Mouse (Mus musculus) retina, embryonic 14.5 days (tissue): ENCODE measurements around the gene Lrrc46.

ENCODE experiments used
- DNase-seq: peaks from one replicate; pipeline ENCODE4 v3.0.0-alpha.2; 2015; ENCODE audit warnings: low spot score

Gene Lrrc46

DNA sequence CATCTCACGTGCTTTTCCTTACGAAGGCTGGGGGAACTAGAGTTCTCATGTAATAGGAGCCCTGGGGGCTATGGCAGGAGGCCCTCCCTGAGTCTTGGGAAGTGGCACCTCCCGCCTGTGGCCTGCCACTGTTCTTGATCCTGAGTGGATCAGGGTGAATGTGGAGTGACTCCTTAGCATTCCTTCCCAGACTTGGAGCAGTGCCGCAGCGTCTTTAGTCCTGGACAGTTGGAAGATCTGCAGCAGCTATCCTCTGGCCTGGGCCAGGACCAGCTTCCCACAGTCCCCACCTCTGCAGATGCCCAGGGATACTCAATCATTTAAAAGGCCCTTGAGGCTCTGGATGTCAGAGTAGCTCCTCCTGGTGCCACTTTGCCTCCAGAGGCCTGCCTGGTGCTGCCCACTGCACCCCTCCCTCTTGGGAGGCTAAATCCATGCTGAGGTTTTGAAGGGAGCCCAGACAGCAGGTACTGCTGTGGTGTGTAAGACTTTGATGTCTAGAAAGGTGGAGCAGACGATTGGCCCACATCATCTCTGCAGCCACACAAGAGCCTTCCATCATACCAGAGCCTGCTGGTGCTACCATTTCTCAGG is 8.4 kb upstream of the Lrrc46 start:
- DNase-seq = no peak

DNA sequence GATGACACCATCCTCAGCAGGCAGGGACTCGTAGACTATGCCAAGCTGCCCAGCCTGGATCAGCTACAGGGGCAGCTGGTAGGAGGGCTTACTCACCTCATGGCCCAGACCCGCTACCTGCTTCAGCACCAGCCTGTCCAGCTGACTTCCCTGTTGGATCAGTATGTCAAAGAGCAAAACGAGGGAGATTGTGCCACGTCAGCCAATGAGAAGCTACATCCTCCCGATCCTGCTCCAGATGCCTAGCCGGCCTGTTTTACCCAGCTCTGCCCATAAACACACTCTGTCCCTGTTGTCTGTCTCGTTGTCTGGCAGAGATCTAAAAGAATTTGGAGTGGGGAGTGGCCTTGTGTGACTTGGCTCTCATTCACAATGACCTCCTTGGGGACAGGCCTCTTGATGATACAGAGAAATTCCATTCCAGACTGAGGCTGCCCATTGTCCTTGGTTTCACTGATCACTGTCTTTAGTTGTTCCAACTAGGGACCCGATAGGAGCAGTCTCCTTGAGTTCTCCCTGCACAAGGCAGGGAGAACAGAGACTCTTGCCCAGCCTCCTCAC is 7.0 kb upstream of the Lrrc46 start:
- no peak for DNase-seq

DNA sequence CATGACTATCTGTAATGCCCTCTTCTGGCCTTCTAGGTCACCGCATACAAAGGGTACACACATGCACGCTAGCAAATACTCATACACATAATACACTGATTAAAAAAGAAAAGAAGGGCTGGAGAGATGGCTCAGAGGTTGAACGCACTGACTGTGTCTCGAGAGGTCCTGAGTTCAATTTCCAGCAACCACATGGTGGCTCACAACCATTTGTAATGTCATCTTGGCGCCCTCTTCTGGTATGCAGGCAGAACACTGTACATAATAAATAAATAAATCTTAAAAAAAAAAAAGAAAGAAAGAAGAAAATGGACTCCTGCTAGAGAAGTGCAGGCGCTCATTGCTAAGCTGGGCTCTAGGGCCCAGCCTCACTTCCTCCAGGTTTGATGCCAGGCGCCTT is 4.7 kb upstream of the Lrrc46 start:
- DNase-seq = no peak

DNA sequence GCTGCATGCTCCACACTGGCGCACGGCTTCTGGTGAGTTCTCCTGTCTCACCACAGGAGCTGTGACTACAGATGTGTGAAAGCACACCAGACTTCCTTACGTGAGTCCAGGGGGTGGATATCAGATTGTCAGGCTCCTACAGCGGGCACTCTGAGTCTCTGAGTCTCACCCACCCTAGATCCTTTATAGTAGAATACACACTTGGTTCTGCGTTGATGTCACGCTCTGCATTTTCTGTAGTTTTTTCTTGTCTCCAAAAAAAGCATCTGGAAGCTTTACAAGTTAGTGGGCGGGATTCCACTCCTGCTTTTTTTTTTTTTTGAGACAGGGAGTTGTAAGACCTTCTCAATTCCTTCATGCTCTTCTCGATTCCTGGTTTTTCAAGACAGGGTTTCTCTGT is 3.7 kb upstream of the Lrrc46 start:
- no peak for DNase-seq

DNA sequence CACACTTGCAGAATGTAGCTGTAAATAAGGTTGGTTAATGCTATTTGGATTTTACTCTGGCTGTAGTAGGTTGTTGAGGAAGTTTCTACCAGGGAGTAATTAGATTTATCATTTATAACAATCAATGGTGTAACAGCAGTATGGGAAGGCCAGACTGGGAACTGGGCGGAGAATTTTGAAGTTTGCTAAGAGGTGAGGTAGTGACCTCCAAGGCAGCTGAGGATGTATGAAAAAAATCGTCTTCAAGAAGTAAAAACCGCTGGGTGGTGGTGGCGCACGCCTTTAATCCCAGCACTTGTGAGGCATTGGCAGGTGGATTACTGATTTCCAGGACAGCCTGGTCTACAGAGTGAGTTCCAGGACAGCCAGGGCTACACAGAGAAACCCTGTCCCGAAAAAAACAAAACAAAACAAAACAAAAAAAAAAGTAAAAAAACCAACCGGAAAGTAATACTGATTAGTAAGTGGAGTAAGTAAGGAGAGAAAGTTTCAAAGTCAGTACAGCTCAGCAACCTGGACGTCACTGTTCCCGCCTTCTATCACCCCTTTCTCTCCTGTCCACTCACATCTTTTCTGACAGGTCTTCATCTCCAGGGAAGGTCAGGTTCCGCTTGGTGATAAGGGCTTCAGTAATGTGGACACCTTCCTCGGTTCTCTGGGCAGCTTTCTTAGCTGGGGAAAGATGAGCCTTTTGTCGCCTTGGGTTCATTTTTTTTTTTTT is 746 bp downstream of the Lrrc46 start:
- DNase-seq = no peak

DNA sequence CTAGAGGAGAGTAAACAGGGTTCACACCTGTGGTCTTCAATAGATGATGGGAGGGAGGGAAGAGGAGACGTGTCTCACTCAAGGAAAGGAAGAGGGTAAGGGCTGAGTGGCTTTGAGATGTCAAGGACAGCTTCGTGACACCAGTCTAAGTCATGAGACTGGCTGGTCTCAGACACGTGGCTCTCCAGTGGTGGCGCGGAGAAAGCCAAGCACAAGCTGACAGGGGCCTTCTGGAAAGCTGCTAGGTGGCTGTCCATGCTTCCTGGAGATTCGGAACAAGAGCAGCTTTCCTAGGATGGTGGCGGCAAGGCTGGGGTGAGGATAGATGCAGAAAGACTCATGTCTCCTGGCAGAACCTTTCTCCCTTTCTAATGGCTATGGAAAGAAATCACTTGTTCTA is 2.3 kb downstream of the Lrrc46 start:
- no peak for DNase-seq

DNA sequence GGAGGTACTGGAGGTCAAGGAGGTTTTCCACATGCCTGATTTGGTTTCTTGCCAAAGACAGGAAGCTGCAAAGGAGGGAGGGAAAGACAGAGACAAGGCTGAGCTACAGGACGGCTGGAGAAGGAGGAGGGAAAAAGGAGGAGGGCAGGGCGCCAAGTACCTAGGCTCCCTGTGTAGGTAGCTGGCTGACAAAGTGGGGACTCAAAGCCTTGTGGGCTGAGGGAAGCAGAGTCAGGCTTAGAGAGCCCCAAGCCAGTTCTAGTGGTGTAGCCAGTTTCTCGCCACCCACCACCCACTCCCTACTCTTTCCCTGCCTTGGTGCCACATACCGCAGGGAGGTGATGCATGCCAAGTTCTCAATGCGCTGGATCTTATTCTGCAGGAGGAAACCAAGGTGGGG is 5.1 kb downstream of the Lrrc46 start:
- DNase-seq = no peak

DNA sequence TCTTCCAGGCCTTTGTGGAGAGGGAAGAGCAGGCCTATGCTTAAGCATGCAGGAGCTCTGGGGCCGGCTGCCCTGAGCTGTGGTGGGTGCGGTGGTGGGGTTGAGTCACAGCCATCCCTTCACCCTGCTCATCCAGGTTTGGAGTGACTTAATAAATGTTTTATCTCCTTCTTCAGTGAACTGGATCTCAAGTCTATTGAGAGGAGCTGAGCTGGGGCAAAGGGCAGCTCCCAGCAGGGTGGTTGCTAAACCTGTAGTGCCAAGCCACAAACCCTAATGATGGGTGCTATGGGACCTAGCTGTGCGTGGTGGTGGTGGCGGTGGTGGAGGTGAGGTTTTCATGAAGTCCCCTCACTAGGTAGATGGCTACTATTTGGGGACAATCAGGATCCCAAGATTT is 7.4 kb downstream of the Lrrc46 start:
- DNase-seq = no peak

DNA sequence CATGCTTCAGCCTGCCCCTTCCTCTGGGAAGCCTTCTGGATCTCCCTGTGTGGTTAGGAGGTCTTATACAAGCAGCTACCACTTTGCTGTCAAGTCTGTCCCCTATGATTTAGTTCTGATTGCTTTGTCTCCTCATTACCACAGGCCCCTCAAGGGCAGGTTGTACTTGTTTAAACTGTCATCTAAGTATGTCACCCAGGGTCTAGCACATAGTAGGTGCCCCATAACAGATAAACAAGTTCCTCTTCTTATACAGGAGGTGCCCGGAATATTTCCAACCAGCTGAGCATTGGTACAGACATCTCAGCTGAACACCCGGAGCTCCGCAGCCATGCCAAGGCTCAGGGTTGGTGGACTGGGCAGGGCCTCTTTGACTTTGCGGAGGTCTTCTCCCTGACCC is 8.7 kb downstream of the Lrrc46 start:
- no peak for DNase-seq

DNA sequence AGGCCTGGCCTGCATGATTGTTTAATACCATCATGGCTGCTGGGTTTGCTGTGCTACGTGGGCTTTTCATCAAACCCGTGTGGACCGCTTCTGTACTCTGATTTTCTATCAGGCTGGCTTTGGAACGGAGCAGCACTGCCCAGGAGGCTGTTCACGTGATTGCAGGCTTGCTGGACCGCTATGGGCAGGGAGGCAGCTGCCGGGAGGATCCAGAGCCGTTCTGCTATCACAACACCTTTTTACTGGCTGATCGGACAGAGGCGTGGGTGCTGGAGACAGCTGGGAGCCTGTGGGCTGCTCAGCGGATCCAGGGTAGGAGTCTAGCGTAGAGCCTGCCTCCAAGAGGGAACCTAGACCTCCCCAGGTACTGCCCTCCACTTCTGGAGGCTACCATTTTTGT is 9.2 kb downstream of the Lrrc46 start:
- no peak for DNase-seq

DNA sequence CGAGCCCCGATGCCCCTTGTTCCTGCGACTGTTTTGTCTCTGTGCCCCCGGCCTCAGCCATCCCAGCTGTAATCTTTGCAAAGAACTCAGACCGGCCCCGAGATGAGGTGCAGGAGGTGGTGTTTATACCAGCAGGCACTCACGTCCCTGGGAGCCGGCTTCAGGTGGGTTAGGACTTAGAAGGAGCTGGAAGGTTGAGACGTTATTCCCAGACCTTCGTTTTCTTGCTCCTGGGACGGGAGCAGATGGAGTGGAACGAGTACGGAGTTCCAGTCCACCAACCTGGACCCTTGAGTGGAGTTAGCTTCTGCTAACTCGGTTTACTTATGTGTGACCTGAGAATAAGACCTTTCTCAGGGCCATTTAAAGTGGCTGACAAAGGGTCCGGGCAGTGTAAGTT is 10.8 kb downstream of the Lrrc46 start:
- no peak for DNase-seq

DNA sequence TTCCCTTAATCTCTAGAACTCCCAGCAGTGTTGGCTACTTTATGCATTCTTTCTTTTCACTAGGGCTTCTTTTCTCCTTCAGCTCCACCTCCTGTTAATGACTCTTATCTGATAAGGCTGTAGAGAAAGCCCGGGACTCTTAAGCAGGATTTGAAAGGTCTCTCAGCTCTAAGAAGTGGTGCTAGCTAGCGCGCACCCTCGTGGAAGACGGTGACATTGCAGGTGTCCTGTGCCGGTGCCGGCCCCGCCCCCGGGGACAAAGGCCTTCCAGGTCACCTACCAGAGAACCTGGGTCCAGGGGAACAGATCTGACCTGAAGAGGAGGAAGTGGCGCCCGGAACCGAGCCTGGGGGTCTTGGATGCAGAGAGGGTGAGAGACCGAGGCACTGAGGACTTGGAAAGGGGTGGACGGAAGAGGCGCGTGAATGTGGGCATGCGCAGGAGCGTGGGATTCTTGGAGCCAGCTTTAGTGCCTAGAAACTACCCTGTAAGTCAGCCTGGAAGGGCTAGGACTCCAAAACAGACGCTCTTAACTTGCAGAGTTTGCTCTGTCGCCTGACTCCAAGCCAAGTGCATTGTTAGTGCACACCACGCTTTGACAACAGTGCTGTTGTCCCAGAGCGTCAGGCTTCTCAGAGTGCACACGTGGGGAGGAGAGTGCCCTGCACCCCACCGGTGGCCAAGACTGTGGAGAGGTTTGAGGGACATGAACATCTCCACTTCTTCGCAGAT is 11.4 kb downstream of the Lrrc46 start, which contains the start of gene Scrn2:
Gene Scrn2 (plus strand): TSS at position 253 of the 732 bp plus-strand sequence.
- DNase-seq = peak; percentile 95

DNA sequence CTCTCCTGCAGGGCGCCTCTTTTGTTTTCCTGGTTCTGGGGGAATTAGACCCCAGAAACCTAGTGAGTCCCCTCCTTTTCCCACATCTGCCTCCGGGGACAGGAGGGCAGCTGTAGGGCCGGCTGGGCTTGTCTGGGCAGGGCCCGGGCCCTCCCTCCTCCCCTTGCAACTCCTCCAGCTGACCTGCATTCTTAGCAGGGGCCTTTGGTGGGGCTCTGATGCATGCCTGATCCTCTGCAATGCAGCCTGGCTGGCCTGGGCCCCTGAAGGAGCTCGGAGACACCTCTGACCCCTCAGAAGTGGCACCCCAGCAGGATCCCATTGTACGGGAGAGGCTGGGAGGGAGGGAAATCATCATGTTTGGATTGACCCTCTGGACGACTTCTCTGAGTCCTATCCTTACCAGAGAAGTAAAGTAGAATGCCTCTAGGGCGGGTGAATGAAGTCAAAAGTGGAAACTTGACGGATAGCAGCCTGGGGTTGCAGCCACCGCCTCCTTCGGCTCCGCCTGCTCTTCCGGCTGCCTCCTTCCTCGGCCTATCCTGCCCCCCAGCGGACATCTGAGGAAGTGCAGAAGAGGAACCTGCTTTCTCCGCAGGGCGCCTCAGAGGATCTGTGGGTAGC is 15.4 kb downstream of the Lrrc46 start:
- DNase-seq = peak; percentile 93

DNA sequence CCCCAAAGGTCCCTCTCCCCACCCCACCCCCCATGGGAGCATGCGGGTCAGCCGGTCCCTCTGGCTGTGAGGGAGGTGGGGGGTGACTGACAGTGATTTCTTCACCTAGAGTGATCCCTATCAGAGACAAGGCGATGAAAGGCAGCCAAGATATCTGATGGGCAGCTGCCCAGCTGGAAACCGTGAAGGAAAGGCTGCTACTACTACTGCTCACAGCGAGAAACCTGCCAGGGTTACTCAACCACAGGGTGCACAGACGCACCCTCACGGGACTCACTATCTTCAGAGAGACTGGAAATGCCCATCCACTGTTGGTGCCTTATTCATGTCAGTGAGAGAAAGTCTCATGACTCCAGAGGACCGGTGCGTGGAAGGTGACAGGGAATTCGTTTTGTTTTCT is 16.2 kb downstream of the Lrrc46 start:
- no peak for DNase-seq

DNA sequence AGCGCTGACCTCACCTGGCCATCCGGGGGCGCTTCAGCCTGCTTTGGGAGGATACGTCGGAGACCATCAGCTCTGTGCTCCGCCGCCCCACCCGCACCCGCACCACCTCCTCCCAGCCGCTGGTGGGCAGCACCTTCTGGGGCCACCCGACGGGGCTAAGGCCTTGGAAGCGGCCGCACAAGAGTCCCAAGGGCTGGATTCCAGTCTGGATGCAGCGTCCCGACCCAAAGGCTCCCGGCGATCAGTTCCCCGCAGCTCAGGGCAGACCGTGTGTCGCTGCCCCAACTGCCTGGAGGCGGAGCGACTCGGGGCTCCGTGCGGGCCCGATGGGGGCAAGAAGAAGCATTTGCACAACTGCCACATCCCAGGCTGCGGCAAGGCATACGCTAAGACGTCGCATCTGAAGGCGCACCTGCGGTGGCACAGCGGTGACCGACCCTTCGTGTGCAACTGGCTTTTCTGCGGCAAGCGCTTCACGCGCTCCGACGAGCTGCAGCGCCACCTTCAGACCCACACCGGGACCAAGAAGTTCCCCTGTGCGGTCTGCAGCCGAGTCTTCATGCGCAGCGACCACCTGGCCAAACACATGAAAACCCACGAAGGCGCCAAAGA is 19.2 kb downstream of the Lrrc46 start:
- peak; percentile 80 for DNase-seq

DNA sequence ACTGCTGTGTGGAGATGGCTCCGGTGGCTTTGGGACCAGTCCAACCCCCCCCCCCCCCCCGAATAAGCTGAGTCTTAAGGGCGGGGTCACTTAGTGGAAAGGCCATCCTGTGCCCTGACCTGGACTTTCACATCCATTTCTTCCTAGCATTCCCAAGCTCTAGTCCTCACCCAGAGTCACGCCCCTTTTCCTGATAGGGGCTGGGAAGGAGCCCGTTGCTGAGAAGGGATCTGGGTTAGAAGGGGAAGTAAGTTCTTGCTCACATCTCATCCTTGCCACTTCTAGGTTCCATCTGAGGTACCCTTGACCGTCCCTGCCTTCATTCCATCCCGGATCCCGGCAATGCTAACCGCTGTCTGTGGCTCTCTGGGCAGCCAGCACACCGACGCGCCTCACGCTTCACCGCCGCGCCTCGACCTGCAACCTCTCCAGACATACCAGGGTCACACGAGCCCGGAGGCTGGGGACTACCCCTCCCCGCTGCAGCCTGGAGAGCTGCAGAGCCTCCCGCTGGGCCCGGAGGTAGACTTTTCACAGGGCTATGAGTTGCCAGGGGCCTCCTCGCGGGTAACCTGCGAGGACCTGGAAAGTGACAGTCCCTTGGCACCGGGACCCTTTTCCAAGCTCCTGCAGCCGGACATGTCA is 20.0 kb downstream of the Lrrc46 start:
- DNase-seq = peak; percentile 35

DNA sequence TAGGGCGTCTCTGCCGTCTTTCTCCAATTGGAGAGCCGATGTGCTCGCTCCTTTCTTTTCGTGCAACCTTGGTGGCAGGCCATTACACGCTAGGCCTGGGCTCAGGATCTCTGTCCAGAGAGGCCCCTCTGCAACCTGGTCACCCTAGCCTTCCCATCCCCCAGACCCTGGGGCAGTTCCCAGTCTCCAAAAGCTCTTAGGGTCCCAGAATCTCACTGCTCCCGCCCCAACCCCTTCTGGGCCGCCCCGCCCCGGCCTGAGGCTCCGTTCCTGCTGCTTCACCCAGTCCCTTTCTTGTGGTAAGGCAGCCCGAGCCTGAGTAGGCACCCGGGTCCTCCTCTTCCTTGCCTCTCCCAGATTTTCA is 21.9 kb downstream of the Lrrc46 start:
- no peak for DNase-seq

DNA sequence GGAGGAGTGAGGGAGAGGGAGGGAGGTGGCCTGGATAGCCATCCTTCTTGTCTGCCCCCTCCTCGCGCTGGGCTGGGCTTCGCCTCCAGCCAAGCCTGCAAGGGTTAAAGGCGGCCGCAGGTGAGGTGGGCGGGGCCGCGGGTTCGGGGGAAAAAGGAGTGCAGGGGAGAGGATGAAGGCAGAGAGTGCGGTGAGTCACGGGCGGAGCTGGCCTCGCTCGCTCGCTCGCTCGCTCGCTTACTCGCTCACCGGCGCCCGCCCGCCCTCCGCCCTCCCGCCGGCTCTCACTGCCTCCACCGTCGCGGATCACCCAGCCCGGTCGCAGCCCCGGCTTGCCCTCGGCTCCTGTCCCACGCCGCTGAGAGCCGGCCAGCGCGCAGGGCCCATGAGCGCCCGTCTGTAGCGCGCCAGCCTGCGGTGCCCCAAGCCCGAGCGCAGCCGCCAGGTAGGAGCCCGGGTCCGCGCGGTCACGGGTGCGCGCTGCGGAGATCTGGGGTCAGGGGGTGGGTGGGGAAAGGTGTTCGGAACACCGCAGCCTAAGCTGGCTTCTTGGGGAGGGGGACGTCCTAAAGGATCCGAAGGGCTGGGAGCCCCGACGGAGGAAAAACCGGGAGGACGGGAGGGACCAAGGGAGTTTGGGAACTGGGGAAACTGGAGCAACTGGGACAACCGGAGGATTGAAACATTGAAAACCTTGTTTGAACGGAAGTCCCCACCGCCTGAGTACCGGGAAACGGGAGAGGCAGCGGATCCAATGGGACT is 22.4 kb downstream of the Lrrc46 start:
- no peak for DNase-seq

DNA sequence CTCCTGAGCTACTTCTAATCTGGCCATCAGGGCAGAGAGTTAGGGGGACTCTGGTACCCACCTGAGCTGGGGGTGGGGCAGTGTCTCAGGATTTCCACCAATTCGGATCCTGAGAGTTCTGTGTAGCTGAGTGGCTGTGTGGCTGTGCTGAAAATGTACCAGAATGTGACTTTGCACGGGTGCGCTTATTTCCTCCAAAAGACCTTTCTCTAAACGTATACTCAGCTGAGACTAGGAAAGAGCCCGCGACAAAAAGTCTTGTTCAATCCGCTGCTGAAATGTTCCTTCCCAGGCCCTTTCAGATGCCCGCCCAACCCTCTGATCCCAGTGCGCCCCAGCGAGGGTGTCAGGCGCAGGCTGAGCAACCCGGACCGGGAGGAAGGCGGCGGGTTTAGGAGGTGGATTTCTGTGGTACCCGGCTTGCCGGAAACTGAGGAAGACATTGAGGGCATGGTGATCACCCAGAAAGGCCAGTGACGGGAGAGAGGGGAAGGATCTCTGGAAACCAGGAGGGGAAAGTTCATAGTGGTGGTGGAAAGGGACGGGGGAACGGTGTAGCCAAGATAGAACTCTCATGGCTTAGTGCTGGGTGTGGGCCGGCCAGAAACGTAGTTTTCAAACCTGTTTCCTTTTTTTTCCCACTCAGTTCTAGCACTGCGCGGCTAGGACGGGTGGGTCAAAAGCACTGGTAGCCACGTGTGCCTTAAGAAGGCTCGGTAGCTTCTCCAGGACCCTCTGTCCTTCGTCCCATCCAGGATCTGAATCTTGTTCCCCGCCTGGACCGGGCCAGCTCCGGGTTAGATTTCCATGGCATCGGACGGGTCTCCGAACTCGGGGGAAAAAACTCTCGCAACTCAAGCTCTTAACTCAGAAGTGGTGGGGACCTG is 23.3 kb downstream of the Lrrc46 start:
- no peak for DNase-seq

DNA sequence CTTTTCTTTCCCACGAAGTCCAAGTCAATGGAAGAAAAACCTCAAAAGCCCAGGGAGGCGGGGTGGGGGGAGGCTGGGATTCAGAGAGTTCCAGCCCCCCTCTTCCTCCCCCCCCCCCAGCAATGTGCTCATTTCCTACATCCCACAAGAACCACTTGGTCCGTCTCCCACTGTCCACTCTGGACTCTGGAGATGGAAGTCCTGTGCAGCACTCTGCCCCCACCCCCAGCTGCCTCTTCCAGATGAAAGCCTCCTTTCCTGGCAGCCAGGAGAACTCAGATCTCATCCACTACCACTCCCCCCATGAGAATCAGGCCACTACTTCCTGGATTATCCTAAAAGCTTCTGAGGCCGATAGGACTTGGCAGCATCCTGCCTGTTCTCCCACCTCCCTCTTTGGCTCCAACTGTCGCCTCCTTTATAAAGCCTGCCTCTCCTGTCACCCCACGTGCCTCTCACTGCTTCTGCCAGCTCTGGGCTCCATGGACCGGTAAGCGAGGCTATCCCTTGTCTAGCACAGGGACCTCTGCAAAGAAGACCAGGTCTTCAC is 28.0 kb downstream of the Lrrc46 start, which contains the start of gene Sp6:
Gene Sp6 (plus strand): TSS at position 274 of the 550 bp plus-strand sequence.
- DNase-seq = no peak
